Mouse (Mus musculus): ENCODE measurements around the gene Lpcat4. TPM values are rescaled to one million over a fixed set of nuclear protein-coding genes. Genes with fewer than 3 reads are reported as not detected.

Gene Lpcat4
- total and polyA plus RNA-seq, 3 experiments: 11.7 to 69.9 TPM; not detected in 1

DNA sequence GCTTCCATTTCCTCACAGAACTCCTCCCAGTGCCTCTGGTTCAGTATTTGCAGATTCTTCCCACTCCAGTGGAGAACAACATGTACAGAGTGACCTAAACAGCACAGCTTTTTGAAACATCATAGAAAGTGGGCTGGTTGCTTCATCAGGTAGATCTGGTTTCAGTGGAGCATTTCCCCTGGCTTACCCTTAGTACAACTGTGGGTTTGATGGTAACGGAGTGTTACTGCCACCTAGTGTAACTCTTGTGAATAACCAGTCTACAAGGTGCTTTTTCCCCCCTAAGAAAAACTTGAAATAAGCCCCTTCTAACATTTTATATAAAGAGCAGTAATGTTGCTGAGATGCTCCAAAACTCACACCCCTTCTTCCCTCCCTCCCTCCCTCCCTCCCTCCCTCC is 23.3 kb upstream of the Lpcat4 start:
- peaks cover 0 to 4% of the 10 kb centered on the region in 2 experiments; a peak in 1 of 4 replicates for H3K4me1 ChIP-seq (ENCODE audit: control insufficient read depth in 1 of 2, insufficient read depth in 2 of 2, low read length in 2 of 2)
- no peak overlapping the region for H3K27ac ChIP-seq (ENCODE audit: control insufficient read depth, low read depth, low read length)
- DNase-seq (ENCODE audit: low read depth, low spot score): peak; percentile 77
- H3K9me3 ChIP-seq (replicated peaks; ENCODE audit: insufficient read depth, low read length): no peaks in the 10 kb centered on the region
- H3K79me2 ChIP-seq (ENCODE audit: control insufficient read depth, insufficient read depth, low read length, poor library complexity): no peaks in the 10 kb centered on the region
- H3K27me3 ChIP-seq (ENCODE audit: control insufficient read depth in 1 of 2, insufficient read depth in 2 of 2, low read length in 2 of 2): peaks cover 0 to 2% of the 10 kb centered on the region in 2 experiments; a peak in 1 of 4 replicates
- no peak overlapping the region for H3K4me3 ChIP-seq (ENCODE audit: control insufficient read depth in 1 of 2, insufficient read depth in 1 of 2, low read depth in 2 of 2, low read length in 2 of 2)
- H3K9ac ChIP-seq (ENCODE audit: control insufficient read depth, low read depth, low read length, poor library complexity, severe bottlenecking): no peak overlapping the region
- peaks cover 0 to 2% of the 10 kb centered on the region in 2 experiments; a peak in 1 of 4 replicates for H3K36me3 ChIP-seq (ENCODE audit: control insufficient read depth in 1 of 2, insufficient read depth in 2 of 2, low read length in 2 of 2)
- TF ChIP-seq RAD21 (IDR thresholded peaks at IDR 0.05; ENCODE audit: low read depth, low read length) (peak; percentile 84), ZC3H11A (IDR thresholded peaks at IDR 0.05; ENCODE audit: low read depth, low read length) (peak; percentile 59), EP300 (IDR thresholded peaks at IDR 0.05; ENCODE audit: low read depth in 1 of 2, low read length in 2 of 2) (no peak), CTCF (IDR thresholded peaks at IDR 0.05 in 2 of 3, conservative IDR thresholded peaks at IDR 0.05 in 1 of 3; ENCODE audit: control insufficient read depth in 1 of 3, insufficient read depth in 1 of 3, low read depth in 2 of 3, low read length in 3 of 3, poor library complexity in 1 of 3, severe bottlenecking in 1 of 3) (peak; percentile 33 to 80 (median 78); a peak in 5 of 6 replicates), SMC3 (IDR thresholded peaks at IDR 0.05; ENCODE audit: low read depth, low read length) (peak; percentile 79), GATA1 (IDR thresholded peaks at IDR 0.05; ENCODE audit: low read depth, low read length) (no peak)

DNA sequence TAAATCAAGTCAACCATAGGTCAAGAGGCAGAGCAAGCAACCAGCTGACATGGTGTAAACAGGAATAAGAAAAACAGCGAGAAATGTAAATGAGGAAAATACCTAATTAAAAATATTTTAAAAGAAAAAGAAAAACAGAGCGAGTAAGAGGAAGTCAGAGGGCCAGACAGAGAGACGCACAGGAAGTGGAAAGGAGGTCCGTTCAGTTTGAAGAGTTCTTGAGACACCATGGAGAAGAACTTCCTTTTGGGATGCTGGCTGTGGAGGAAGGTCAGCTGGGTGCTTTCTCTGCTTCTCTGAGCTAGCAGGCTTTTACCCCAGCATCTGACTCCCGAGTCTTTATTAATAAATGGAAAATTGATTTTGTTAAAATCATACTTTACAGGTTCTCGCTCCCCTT is 21.7 kb upstream of the Lpcat4 start:
- Histone ChIP-seq H3K4me3 (ENCODE audit: control insufficient read depth in 1 of 2, insufficient read depth in 1 of 2, low read depth in 2 of 2, low read length in 2 of 2) (no peak overlapping the region), H3K4me1 (ENCODE audit: control insufficient read depth in 1 of 2, insufficient read depth in 2 of 2, low read length in 2 of 2) (peaks cover 0 to 5% of the 10 kb centered on the region in 2 experiments; a peak in 1 of 4 replicates), H3K79me2 (ENCODE audit: control insufficient read depth, insufficient read depth, low read length, poor library complexity) (no peaks in the 10 kb centered on the region), H3K9me3 (replicated peaks; ENCODE audit: insufficient read depth, low read length) (no peaks in the 10 kb centered on the region), H3K36me3 (ENCODE audit: control insufficient read depth in 1 of 2, insufficient read depth in 2 of 2, low read length in 2 of 2) (peaks cover 0 to 2% of the 10 kb centered on the region in 2 experiments; a peak in 1 of 4 replicates), H3K27me3 (ENCODE audit: control insufficient read depth in 1 of 2, insufficient read depth in 2 of 2, low read length in 2 of 2) (peaks cover 0 to 2% of the 10 kb centered on the region in 2 experiments; a peak in 1 of 4 replicates), H3K27ac (ENCODE audit: control insufficient read depth, low read depth, low read length) (no peak overlapping the region), H3K9ac (ENCODE audit: control insufficient read depth, low read depth, low read length, poor library complexity, severe bottlenecking) (no peak overlapping the region)
- DNase-seq (ENCODE audit: low read depth, low spot score): no peak
- TF ChIP-seq ELF1 (IDR thresholded peaks at IDR 0.05; ENCODE audit: low read depth, low read length) (no peak), KAT2A (conservative IDR thresholded peaks at IDR 0.05; ENCODE audit: low read depth, low read length) (no peak)

DNA sequence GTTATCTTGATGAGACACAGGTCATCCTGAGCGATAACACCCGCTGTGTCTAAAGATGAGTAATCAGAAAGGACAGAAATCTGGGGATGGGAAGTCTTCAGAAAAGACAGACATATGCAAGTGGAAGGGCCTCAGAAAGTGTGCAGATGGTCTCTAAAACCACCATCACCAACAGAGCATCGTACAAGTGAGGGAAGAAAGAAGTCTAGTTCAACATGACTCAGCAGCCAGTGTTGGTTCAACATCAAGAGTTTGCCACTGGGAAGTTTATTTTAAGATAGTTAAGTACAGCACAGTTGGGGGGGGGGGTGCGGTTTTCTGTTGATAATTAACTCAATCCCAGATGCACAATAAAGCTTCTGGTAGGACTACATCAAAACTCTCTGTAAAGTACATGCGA is 18.4 kb upstream of the Lpcat4 start:
- Histone ChIP-seq H3K9ac (ENCODE audit: control insufficient read depth, low read depth, low read length, poor library complexity, severe bottlenecking) (no peak overlapping the region), H3K4me1 (ENCODE audit: control insufficient read depth in 1 of 2, insufficient read depth in 2 of 2, low read length in 2 of 2) (peaks cover 0 to 6% of the 10 kb centered on the region in 2 experiments; a peak in 1 of 4 replicates), H3K9me3 (replicated peaks; ENCODE audit: insufficient read depth, low read length) (no peaks in the 10 kb centered on the region), H3K79me2 (ENCODE audit: control insufficient read depth, insufficient read depth, low read length, poor library complexity) (no peaks in the 10 kb centered on the region), H3K36me3 (ENCODE audit: control insufficient read depth in 1 of 2, insufficient read depth in 2 of 2, low read length in 2 of 2) (peaks cover 0 to 2% of the 10 kb centered on the region in 2 experiments; a peak in 1 of 4 replicates), H3K4me3 (ENCODE audit: control insufficient read depth in 1 of 2, insufficient read depth in 1 of 2, low read depth in 2 of 2, low read length in 2 of 2) (no peak overlapping the region), H3K27me3 (ENCODE audit: control insufficient read depth in 1 of 2, insufficient read depth in 2 of 2, low read length in 2 of 2) (no peaks in the 10 kb centered on the region; a peak in 1 of 4 replicates), H3K27ac (ENCODE audit: control insufficient read depth, low read depth, low read length) (no peak overlapping the region)
- DNase-seq (ENCODE audit: low read depth, low spot score): peak; percentile 31
- no peak for TF ChIP-seq ELF1 (IDR thresholded peaks at IDR 0.05; ENCODE audit: low read depth, low read length)
- no peak for TF ChIP-seq TAL1 (IDR thresholded peaks at IDR 0.05; ENCODE audit: low read length)
- TF ChIP-seq ZNF384 (IDR thresholded peaks at IDR 0.05; ENCODE audit: low read depth, low read length): no peak
- TF ChIP-seq RAD21 (IDR thresholded peaks at IDR 0.05; ENCODE audit: low read depth, low read length): no peak
- no peak for TF ChIP-seq ETS1 (IDR thresholded peaks at IDR 0.05; ENCODE audit: low read depth, low read length)
- no peak for TF ChIP-seq POLR2A (IDR thresholded peaks at IDR 0.05; ENCODE audit: control insufficient read depth in 1 of 2, insufficient read depth in 1 of 2, low read depth in 1 of 2, low read length in 2 of 2, poor library complexity in 1 of 2)
- TF ChIP-seq KAT2A (conservative IDR thresholded peaks at IDR 0.05; ENCODE audit: low read depth, low read length): no peak
- no peak for TF ChIP-seq BHLHE40 (IDR thresholded peaks at IDR 0.05; ENCODE audit: borderline replicate concordance, low read depth, low read length)
- TF ChIP-seq GATA1 (IDR thresholded peaks at IDR 0.05; ENCODE audit: low read depth, low read length): peak; percentile 46; the same call in 1 of the 2 replicates

Data from MEL (cell line).